Mouse (Mus musculus) spleen, adult 2 months (tissue): ENCODE measurements at regions not wholly inside any gene's neighbourhood (a gene's known extent, or its start where the extent isn't known, plus 50 kb on each side); places are given as distances from the start of the nearest gene placed in this dataset.

Experiments
- CTCF ChIP-seq: fragments of 200-500 bp; IDR thresholded peaks from 2 replicates; pipeline ENCODE4 v1.5.1; 2011; ENCODE audit warnings: mild to moderate bottlenecking, inconsistent platforms; ENCODE audit not compliant: insufficient read depth, insufficient read length, insufficient replicate concordance; ENCODE audit errors: extremely low read depth
- POLR2A ChIP-seq: fragments of 200-500 bp; IDR thresholded peaks from 2 replicates; pipeline ENCODE4 v1.6.1; 2011; ENCODE audit warnings: low read depth, low read length, inconsistent platforms

GRCm38 (mm10) chr15:61897566-61897965, 974.8 kb upstream of the A1bg start:
- TF ChIP-seq CTCF: no peak
- TF ChIP-seq POLR2A: no peak
